Mouse (Mus musculus): ENCODE measurements around the gene Armc8.

Armc8 gene

GRCm38 (mm10) chr9:99449886-99450647 is 118.6 kb downstream of the Armc8 start:
- in situ Hi-C loops (cut with MboI, MseI), result loop anchor here (5.0 kb wide), 1 partner anchor 212 kb away; no protein-coding TSS in a partner anchor

GRCm38 (mm10) chr9:99447323-99447722 is 121.4 kb downstream of the Armc8 start:
- in situ Hi-C loops (cut with MboI, MseI), result no loop called here

GRCm38 (mm10) chr9:99446259-99446658 is 122.4 kb downstream of the Armc8 start:
- in situ Hi-C loops (cut with MboI, MseI), result no loop called here

GRCm38 (mm10) chr9:99444590-99445178 is 124.0 kb downstream of the Armc8 start:
- in situ Hi-C loops (cut with MboI, MseI), result no loop called here

GRCm38 (mm10) chr9:99441647-99442433 is 126.9 kb downstream of the Armc8 start:
- in situ Hi-C loops (cut with MboI, MseI), result no loop called here

GRCm38 (mm10) chr9:99440941-99441340 is 127.8 kb downstream of the Armc8 start:
- in situ Hi-C loops (cut with MboI, MseI), result no loop called here

GRCm38 (mm10) chr9:99439064-99439463 is 129.6 kb downstream of the Armc8 start:
- in situ Hi-C loops (cut with MboI, MseI), result no loop called here

GRCm38 (mm10) chr9:99437781-99438565 is 130.7 kb downstream of the Armc8 start:
- in situ Hi-C loops (cut with MboI, MseI), result no loop called here

- in situ Hi-C loops (cut with MboI, MseI), result no loop called here
Observed at GRCm38 (mm10) chr9:99437031-99437764, 131.5 kb downstream of the Armc8 start, which contains the start of gene Mras. Mras (minus strand) TSS chr9:99437381.

- in situ Hi-C loops (cut with MboI, MseI), result no loop called here
Observed at GRCm38 (mm10) chr9:99436182-99437030, 132.3 kb downstream of the Armc8 start.

- in situ Hi-C loops (cut with MboI, MseI), result no loop called here
Observed at GRCm38 (mm10) chr9:99435619-99436181, 133.0 kb downstream of the Armc8 start.

GRCm38 (mm10) chr9:99434892-99435618 is 133.6 kb downstream of the Armc8 start:
- in situ Hi-C loops (cut with MboI, MseI), result no loop called here

GRCm38 (mm10) chr9:99432478-99432877 is 136.2 kb downstream of the Armc8 start:
- in situ Hi-C loops (cut with MboI, MseI), result no loop called here

- in situ Hi-C loops (cut with MboI, MseI), result no loop called here
Observed at GRCm38 (mm10) chr9:99431963-99432362, 136.7 kb downstream of the Armc8 start.

GRCm38 (mm10) chr9:99431346-99431745 is 137.4 kb downstream of the Armc8 start:
- in situ Hi-C loops (cut with MboI, MseI), result no loop called here

GRCm38 (mm10) chr9:99430806-99431205 is 137.9 kb downstream of the Armc8 start:
- in situ Hi-C loops (cut with MboI, MseI), result no loop called here

- in situ Hi-C loops (cut with MboI, MseI), result no loop called here
Observed at GRCm38 (mm10) chr9:99429845-99430244, 138.9 kb downstream of the Armc8 start.

GRCm38 (mm10) chr9:99428601-99429331 is 139.9 kb downstream of the Armc8 start:
- in situ Hi-C loops (cut with MboI, MseI), result no loop called here

Data from T-helper 2 cell (primary cell).